Mouse (Mus musculus) Patski (cell line): Measurements from ENCODE around the gene Fam111a. TPM values are rescaled to one million over a fixed set of nuclear protein-coding genes. Genes with fewer than 3 reads are reported as not detected.
A peak's percentile ranks its signal among the peaks of the same experiment; 100 is the strongest.
"Not testable (repeated sequence)": the region's sequence is repeated elsewhere in the genome, so short reads cannot be mapped to it uniquely, and the experiment has no call there.

Experiments
- ATAC-seq: fragments of 100-300 bp; one replicate; pipeline ENCODE4 v1.8.0; 2021
- CTCF ChIA-PET: fragments of 350-600 bp; sonication (Branson Sonifier 250); formaldehyde crosslinking; loops from one replicate; lab custom pipeline; 2022; ENCODE audit warnings: inconsistent platforms; lab: Charles Lee
- POLR2A ChIA-PET: fragments of 350-600 bp; sonication (Branson Sonifier 250); formaldehyde crosslinking; loops from one replicate; lab custom pipeline; 2022; ENCODE audit warnings: antibody characterized with exemption, inconsistent platforms; lab: Charles Lee
- DNase-seq: peaks from one replicate; pipeline ENCODE4 v3.0.0-alpha.2; 2011; ENCODE audit warnings: low read depth, low spot score
- H3K27me3 ChIP-seq: fragments of 371-371 bp; one replicate; pipeline ENCODE4 v1.5.1; 2021
- CTCF ChIP-seq: fragments of 100-300 bp; IDR thresholded peaks from one replicate; pipeline ENCODE4 v1.5.1; 2021
- in situ Hi-C: fragments of 300-500 bp; cut with MboI; formaldehyde crosslinking; loops from 3 replicates; pipeline ENCODE4 v1.11.1; 2018; ENCODE audit warnings: low pct_unique_long_range_greater_than_20kb, mixed read lengths
- polyA plus RNA-seq: library from polyadenylated mRNA; unstranded; gene quantifications from one replicate; pipeline ENCODE4 v1.2.3, GENCODE M21; 2021

The Fam111a gene
- 0.01 TPM for polyA plus RNA-seq

DNA sequence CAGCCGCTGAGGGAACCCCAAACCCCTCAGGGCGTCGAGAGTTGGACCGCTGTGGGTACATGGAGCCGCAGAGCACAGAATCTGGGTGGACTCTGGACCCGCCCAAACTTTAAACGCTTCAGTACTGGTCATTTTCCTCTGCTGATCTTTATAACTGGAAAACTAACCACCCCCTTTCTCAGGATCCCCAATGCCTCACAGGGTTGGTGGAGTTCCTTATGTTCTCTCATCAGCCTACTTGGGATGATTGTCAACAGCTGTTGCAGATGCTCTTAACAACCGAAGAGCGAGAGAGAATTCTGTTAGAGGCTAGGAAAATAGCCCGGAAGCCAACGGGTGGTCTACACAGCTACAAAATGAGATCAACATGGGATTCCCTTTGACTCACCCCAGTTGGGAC lies at the start of gene Fam111a:
Gene Fam111a (plus strand): TSS at position 301 of the 400 bp plus-strand sequence.
- ATAC-seq, DNase-seq, H3K27me3 ChIP-seq, POLR2A ChIA-PET, CTCF ChIA-PET: not testable (repeated sequence)
- in situ Hi-C loops, result loop anchor here (25.0 kb wide), 1 partner anchor 1267 kb away; the partner anchor contains the start of gene Olfr1499

DNA sequence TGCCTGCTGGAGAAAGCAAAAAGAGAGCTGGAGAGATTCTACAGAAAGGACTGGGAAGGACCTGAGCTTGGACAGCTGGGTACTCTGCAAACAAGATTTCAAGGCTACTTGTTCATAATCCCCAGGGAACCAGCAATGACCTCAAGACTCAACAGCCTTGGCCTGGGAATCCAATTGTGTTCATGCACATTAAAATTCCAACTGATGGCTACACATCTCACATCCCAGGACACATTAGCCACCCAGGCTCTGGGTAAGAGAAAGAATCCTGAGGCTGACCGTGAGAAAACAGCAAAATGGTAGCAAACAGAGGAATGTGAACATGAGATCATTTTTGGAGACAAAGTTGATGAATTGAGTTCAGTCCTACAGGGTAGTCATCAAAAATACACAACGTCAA lies 49.3 kb upstream of the Fam111a start:
- in situ Hi-C loops, result loop anchor here (25.0 kb wide), 2 partner anchors 584 to 709 kb away; partner anchors contain the start of gene Patl1
- H3K27me3 ChIP-seq, result no peaks in the 10 kb centered on the region
- no peak for TF ChIP-seq CTCF
- ChIA-PET POLR2A (no interaction called here), CTCF (interaction anchor here (0.8 to 8.0 kb wide), 4 partner anchors 10 to 30 kb away, joined by 3 to 49 read pairs (median 4); no protein-coding TSS in a partner anchor)
- ATAC-seq (no peak), DNase-seq (no peak)

DNA sequence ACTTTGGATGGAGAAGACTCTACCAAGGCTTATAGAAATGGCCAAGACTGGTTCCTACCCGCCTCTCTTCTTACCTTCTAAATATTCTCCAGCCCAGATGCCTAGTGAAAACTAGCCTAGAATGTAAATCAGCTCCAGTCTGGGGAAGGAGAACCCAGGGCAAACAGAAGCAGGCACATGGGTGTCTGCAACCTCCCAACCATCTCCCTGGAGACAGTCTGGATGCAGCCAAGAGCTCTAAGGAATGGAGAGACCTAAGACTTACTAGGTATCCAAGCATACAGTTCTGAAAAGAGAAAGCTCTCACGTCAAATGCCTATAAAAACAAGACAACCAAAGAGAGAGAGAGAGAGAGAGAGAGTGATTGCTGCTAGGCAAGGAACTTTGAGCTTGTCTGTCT lies 47.6 kb upstream of the Fam111a start:
- DNase-seq (no peak), ATAC-seq (no peak)
- TF ChIP-seq CTCF, result no peak
- ChIA-PET CTCF (interaction anchor here (1.7 to 8.0 kb wide), 4 partner anchors 8 to 35 kb away, joined by 8 to 119 read pairs (median 52); no protein-coding TSS in a partner anchor), POLR2A (interaction anchor here (1.3 kb wide), 1 partner anchor 25 kb away, joined by 4 read pairs; no protein-coding TSS in a partner anchor)
- H3K27me3 ChIP-seq, result no peaks in the 10 kb centered on the region
- in situ Hi-C loops, result loop anchor here (25.0 kb wide), 2 partner anchors 586 to 711 kb away; partner anchors contain the start of gene Patl1

DNA sequence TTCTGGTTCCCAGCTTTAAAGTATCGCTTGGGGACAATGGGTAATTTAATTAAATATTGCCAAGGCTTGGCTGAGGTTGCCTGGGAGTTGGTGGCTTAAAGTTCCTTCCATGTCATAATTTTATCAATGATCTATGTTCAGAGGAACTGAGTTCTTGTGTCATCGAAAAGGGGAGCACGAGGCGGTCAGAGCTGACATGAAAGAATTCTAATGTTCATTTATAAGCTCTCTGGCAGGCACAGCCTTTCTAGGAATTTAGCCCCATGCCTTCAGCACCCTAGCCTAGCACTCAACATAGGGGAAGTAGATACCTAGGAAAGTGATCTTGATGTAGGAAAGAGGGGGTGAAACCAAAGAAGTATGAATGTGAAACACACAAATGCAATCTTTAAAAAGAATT lies 47.2 kb upstream of the Fam111a start:
- no peak for TF ChIP-seq CTCF
- DNase-seq (no peak), ATAC-seq (no peak)
- in situ Hi-C loops, result loop anchor here (25.0 kb wide), 2 partner anchors 586 to 711 kb away; partner anchors contain the start of gene Patl1
- POLR2A ChIA-PET, result interaction anchor here (0.7 to 1.3 kb wide), 2 partner anchors 14 to 25 kb away, joined by 3 to 4 read pairs; no protein-coding TSS in a partner anchor
- CTCF ChIA-PET, result interaction anchor here (1.7 to 8.0 kb wide), 4 partner anchors 8 to 35 kb away, joined by 8 to 119 read pairs (median 52); no protein-coding TSS in a partner anchor
- H3K27me3 ChIP-seq, result no peaks in the 10 kb centered on the region

DNA sequence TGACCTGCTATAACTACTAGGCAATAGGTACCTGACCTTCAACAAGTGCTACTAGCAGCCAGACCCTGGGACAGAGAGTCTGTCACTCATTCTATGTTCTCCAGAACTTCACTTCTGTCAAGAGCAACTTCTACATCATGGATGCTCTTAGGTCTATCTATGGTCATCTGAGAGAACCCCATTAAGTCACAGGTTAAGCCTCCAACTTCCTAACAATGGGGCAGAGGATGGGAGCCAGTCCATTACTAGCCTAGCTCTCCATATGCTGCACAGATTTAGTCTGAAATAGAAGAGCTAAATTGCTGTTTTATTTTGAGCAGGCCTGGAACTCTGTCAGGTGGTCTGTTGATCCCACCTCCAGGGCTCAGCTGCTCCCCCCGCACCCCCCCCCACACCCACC lies 46.6 kb upstream of the Fam111a start:
- ATAC-seq, result no peak
- in situ Hi-C loops, result loop anchor here (25.0 kb wide), 2 partner anchors 587 to 712 kb away; partner anchors contain the start of gene Patl1
- DNase-seq, result no peak
- POLR2A ChIA-PET, result interaction anchor here (0.5 to 1.0 kb wide), 3 partner anchors 15 to 156 kb away, joined by 3 read pairs; no protein-coding TSS in a partner anchor
- H3K27me3 ChIP-seq, result no peaks in the 10 kb centered on the region
- CTCF ChIA-PET, result interaction anchor here (1.7 to 8.0 kb wide), 4 partner anchors 9 to 36 kb away, joined by 8 to 119 read pairs (median 52); no protein-coding TSS in a partner anchor
- TF ChIP-seq CTCF, result no peak

DNA sequence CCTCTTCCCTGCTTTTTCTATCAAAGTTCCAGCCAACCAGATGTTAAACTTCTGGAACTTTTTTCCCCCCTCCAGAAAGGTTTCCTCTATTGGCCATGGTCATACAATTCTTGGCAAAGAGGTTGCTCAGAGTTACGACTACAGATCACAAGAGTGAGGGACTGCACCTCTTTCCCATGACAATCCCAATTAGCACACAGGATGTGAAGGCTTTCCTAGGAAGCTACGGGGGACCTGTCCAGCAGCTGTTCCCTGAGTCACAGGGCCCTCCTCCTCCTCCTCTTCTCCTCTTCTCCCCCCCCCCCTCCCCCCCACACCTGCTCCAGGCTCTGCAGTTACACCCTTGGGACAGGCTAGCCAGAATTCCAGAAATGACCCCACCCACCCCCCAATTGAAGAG lies 46.1 kb upstream of the Fam111a start:
- no peaks in the 10 kb centered on the region for H3K27me3 ChIP-seq
- CTCF ChIA-PET, result interaction anchor here (1.6 to 8.0 kb wide), 6 partner anchors 9 to 69 kb away, joined by 6 to 119 read pairs (median 46); no protein-coding TSS in a partner anchor
- POLR2A ChIA-PET, result interaction anchor here (0.5 to 1.0 kb wide), 3 partner anchors 23 to 155 kb away, joined by 3 read pairs; no protein-coding TSS in a partner anchor
- TF ChIP-seq CTCF, result no peak
- DNase-seq (no peak), ATAC-seq (no peak)
- in situ Hi-C loops, result loop anchor here (25.0 kb wide), 2 partner anchors 587 to 712 kb away; partner anchors contain the start of gene Patl1

DNA sequence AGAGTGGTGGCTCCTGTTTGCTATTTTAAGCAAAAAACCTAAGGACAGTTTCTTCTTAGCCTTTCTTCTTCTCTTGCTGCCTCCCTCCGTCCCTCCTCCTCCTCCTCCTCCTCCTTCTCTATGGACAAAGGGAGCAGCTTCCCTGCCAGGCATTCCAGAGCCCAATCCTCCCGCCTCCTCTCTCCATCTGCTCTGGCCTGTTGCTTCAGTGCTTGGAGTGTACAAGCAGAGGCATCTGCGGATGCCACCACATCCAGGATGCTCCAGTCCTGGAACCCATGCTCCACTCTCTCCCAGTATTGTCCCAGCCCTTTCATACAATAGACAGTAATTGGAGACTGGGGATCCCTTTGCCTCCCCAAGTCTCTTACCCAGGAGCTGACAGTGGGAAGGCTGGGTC lies 45.4 kb upstream of the Fam111a start:
- no peak for ATAC-seq
- in situ Hi-C loops, result loop anchor here (5.0 kb wide), 2 partner anchors 33 to 68 kb away; no protein-coding TSS in a partner anchor
- TF ChIP-seq CTCF, result no peak
- DNase-seq, result no peak
- POLR2A ChIA-PET, result interaction anchor here (0.6 to 1.8 kb wide), 6 partner anchors 12 to 74 kb away, joined by 3 to 15 read pairs (median 4); no protein-coding TSS in a partner anchor
- CTCF ChIA-PET, result interaction anchor here (1.0 to 8.0 kb wide), 10 partner anchors 9 to 366 kb away, joined by 3 to 119 read pairs (median 6); no protein-coding TSS in a partner anchor
- H3K27me3 ChIP-seq, result no peaks in the 10 kb centered on the region

DNA sequence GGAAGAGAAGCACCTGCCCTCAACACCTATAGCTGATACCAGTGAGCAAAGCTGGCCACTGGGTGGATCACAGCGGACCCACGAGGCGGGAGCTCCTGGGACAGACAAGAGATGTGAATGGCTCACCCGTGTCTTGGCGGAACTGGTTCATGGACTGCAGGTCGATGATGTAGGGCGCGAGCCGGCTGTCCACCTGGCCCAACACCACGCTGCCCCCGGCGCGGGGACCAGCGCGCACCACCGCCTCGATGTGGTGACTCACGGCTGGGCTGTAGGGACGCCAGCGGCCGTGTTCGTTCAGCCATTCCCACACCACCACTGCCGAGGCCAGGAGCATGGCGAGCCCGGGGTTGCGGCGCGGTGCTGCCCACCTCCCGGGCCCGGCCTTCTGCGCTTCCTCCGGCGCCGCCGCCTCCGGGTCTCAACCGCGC lies 44.6 kb upstream of the Fam111a start:
- TF ChIP-seq CTCF, result no peak
- H3K27me3 ChIP-seq, result no peaks in the 10 kb centered on the region
- ChIA-PET CTCF (interaction anchor here (1.0 to 8.0 kb wide), 11 partner anchors 9 to 367 kb away, joined by 3 to 119 read pairs (median 6); no protein-coding TSS in a partner anchor), POLR2A (interaction anchor here (0.8 to 2.2 kb wide), 7 partner anchors 13 to 293 kb away, joined by 3 to 15 read pairs (median 6); no protein-coding TSS in a partner anchor)
- ATAC-seq (peak; percentile 86), DNase-seq (no peak)
- in situ Hi-C loops, result loop anchor here (5.0 kb wide), 2 partner anchors 34 to 69 kb away; no protein-coding TSS in a partner anchor

DNA sequence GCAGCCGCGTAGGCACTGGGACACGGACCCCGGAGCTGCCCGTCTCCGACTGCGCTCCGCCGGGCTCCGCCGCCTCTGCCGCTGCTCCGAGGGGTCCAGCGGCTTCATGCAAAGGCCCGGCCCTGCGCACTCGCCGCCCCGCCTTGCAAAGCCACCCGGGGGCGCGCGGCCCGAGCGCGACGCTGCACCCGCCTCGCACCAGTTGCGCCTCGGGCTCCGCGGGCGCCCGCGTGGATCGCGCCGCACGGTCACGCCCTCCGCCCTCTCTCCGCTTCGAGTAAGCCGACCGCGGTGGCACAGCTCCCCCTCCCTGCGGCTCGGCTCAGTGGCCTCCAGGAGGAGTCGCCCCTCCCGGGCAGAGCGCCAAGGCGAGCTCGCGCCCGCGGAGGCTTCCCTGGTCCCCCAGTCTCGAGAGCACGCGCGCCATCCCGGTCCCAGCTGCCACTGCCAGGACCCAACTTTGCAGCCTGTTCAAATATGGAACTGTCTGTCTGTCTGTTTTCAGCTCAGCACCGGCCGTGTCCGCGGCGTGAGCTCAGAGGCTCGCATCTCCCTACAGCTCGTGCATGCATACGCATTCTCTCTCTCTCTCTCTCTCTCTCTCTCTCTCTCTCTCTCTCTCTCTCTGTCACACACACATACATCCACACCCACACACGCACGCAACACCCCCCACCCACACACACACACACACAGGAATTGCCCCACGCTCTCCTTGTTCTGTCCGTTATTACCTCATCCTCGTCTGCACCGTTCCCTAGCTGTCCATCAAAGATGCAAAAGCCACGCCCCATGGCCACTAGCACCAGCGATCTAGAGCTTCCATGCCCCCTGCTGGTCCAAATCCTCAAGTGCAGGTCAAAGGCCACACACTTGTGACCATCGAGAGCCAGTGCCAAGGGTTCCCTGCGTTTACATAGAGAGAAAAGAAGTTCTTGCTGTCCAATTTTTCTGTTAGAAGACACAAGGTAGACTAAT lies 43.9 kb upstream of the Fam111a start, which contains the start of gene Dtx4:
Gene Dtx4 (minus strand): TSS at position 85 of the 978 bp plus-strand sequence.
- peak; percentile 95 for TF ChIP-seq CTCF
- in situ Hi-C loops, result loop anchor here (5.0 kb wide), 2 partner anchors 34 to 69 kb away; no protein-coding TSS in a partner anchor
- CTCF ChIA-PET, result interaction anchor here (0.6 to 8.0 kb wide), 23 partner anchors 8 to 465 kb away, joined by 3 to 119 read pairs (median 6); no protein-coding TSS in a partner anchor
- H3K27me3 ChIP-seq, result no peaks in the 10 kb centered on the region
- DNase-seq (no peak), ATAC-seq (peak; percentile 93)
- POLR2A ChIA-PET, result interaction anchor here (0.7 to 2.2 kb wide), 11 partner anchors 13 to 378 kb away, joined by 3 to 15 read pairs (median 5); no protein-coding TSS in a partner anchor
